Mouse (Mus musculus): ENCODE measurements around the gene Nbea.
A peak's percentile ranks its signal among the peaks of the same experiment; 100 is the strongest.

Nbea gene

GRCm38 (mm10) chr3:56183159-56184133, at the start of gene Nbea:
TSS of gene Nbea (minus strand) at chr3:56183701.
- peak; percentile 34 for DNase-seq (ENCODE audit: low read depth)

- no peak for DNase-seq (ENCODE audit: low read depth)
Observed at GRCm38 (mm10) chr3:56229283-56229682, 45.8 kb upstream of the Nbea start.

- no peak for DNase-seq (ENCODE audit: low read depth)
Observed at GRCm38 (mm10) chr3:56215989-56216388, 32.5 kb upstream of the Nbea start.

GRCm38 (mm10) chr3:56203968-56204367, 20.5 kb upstream of the Nbea start:
- no peak for DNase-seq (ENCODE audit: low read depth)

GRCm38 (mm10) chr3:56188238-56188637, 4.7 kb upstream of the Nbea start:
- DNase-seq (ENCODE audit: low read depth) = no peak

GRCm38 (mm10) chr3:56187131-56187779, 3.8 kb upstream of the Nbea start:
- DNase-seq (ENCODE audit: low read depth) = no peak

GRCm38 (mm10) chr3:56182371-56183158, 936 bp downstream of the Nbea start:
- DNase-seq (ENCODE audit: low read depth) = no peak

GRCm38 (mm10) chr3:56181991-56182370, 1.5 kb downstream of the Nbea start:
- no peak for DNase-seq (ENCODE audit: low read depth)

GRCm38 (mm10) chr3:56181025-56181424, 2.5 kb downstream of the Nbea start:
- no peak for DNase-seq (ENCODE audit: low read depth)

- DNase-seq (ENCODE audit: low read depth) = no peak
Observed at GRCm38 (mm10) chr3:56157864-56158263, 25.6 kb downstream of the Nbea start.

GRCm38 (mm10) chr3:56126674-56127073, 56.8 kb downstream of the Nbea start:
- DNase-seq (ENCODE audit: low read depth) = peak; percentile 3

- no peak for DNase-seq (ENCODE audit: low read depth)
Observed at GRCm38 (mm10) chr3:56116647-56117046, 66.9 kb downstream of the Nbea start.

GRCm38 (mm10) chr3:56108101-56108500, 75.4 kb downstream of the Nbea start:
- no peak for DNase-seq (ENCODE audit: low read depth)

- no peak for DNase-seq (ENCODE audit: low read depth)
Observed at GRCm38 (mm10) chr3:56097105-56097504, 86.4 kb downstream of the Nbea start.

- DNase-seq (ENCODE audit: low read depth) = peak; percentile 9
Observed at GRCm38 (mm10) chr3:56079015-56079612, 104.4 kb downstream of the Nbea start.

GRCm38 (mm10) chr3:56067849-56068248, 115.7 kb downstream of the Nbea start:
- DNase-seq (ENCODE audit: low read depth) = no peak

- no peak for DNase-seq (ENCODE audit: low read depth)
Observed at GRCm38 (mm10) chr3:56066360-56067040, 117.0 kb downstream of the Nbea start.

GRCm38 (mm10) chr3:56065234-56065633, 118.3 kb downstream of the Nbea start:
- no peak for DNase-seq (ENCODE audit: low read depth)

GRCm38 (mm10) chr3:56045659-56046336, 137.7 kb downstream of the Nbea start:
- peak; percentile 6 for DNase-seq (ENCODE audit: low read depth)

GRCm38 (mm10) chr3:56043091-56043490, 140.4 kb downstream of the Nbea start:
- no peak for DNase-seq (ENCODE audit: low read depth)

GRCm38 (mm10) chr3:56039494-56039893, 144.0 kb downstream of the Nbea start:
- no peak for DNase-seq (ENCODE audit: low read depth)

Data from fibroblast of lung, adult 2 months (primary cell).